Mouse (Mus musculus) liver, postnatal 0 days (tissue): ENCODE data around the gene Naa40.
A peak's percentile ranks its signal among the peaks of the same experiment; 100 is the strongest.

Experiments used
- CTCF ChIP-seq: sonication (generic); IDR thresholded peaks from 2 replicates; pipeline ENCODE4 v1.5.1; 2016; ENCODE audit warnings: antibody characterized with exemption, low read depth
- EP300 ChIP-seq: IDR thresholded peaks from 2 replicates; pipeline ENCODE4 v1.6.1; 2016; ENCODE audit warnings: antibody characterized with exemption, low read depth, mild to moderate bottlenecking

DNA sequence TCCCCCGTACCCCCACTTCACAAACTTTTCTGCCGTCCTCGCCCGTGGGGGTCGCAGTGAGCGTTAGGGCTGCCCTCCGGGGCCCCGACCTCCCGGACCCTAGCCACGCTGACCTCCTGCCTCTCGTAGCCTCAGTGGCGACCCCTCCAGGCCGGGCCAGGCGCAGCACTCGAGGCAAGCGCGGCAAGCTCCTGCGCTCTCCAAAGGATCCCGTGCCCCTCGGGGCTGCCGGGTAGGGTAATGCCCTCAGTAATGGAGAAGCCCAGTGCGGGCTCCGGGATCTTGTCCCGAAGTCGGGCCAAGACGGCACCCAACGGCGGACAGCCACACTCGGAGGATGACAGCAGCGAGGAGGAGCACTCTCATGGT, 27.7 kb upstream of the Naa40 start:
- TF ChIP-seq CTCF (peak; percentile 73), EP300 (no peak)
